Mouse (Mus musculus) embryonic facial prominence, embryonic 14.5 days (tissue): ENCODE measurements around the gene Acly. TPM values are rescaled to one million over a fixed set of nuclear protein-coding genes. Genes with fewer than 3 reads are reported as not detected.
A peak's percentile ranks its signal among the peaks of the same experiment; 100 is the strongest.

Source experiments
- ATAC-seq: fragments of 200-750 bp; cut with Nextera tagmentation; 2 replicates; pipeline ENCODE4 v1.8.0; 2017; ENCODE audit warnings: low read depth, moderate number of reproducible peaks, moderate TSS enrichment
- DNase-seq: peaks from one replicate; pipeline ENCODE4 v3.0.0-alpha.2; 2015; ENCODE audit warnings: low spot score
- H3K27ac ChIP-seq: fragments of 300-500 bp; sonication (generic); replicated peaks from 2 replicates; pipeline ENCODE4 v1.5.1; 2014; ENCODE audit warnings: low read depth, mild to moderate bottlenecking, low read length, moderate library complexity
- H3K27me3 ChIP-seq: fragments of 300-500 bp; sonication (generic); replicated peaks from 2 replicates; pipeline ENCODE4 v1.6.1; 2014; ENCODE audit warnings: low read length; ENCODE audit not compliant: control insufficient read depth, insufficient read depth
- H3K36me3 ChIP-seq: fragments of 300-500 bp; sonication (generic); 2 replicates; pipeline ENCODE4 v1.6.1; 2014; ENCODE audit warnings: low read length, mixed read lengths; ENCODE audit not compliant: control insufficient read depth, insufficient read depth
- H3K4me1 ChIP-seq: fragments of 300-500 bp; sonication (generic); 2 replicates; pipeline ENCODE4 v1.6.1; 2014; ENCODE audit warnings: antibody characterized with exemption, low read length; ENCODE audit not compliant: control insufficient read depth, insufficient read depth
- H3K4me2 ChIP-seq: fragments of 300-500 bp; sonication (generic); 2 replicates; pipeline ENCODE4 v1.6.1; 2014; ENCODE audit warnings: low read depth, mild to moderate bottlenecking, low read length, moderate library complexity, mixed read lengths
- H3K4me3 ChIP-seq: fragments of 300-500 bp; sonication (generic); 2 replicates; pipeline ENCODE4 v1.5.1; 2014; ENCODE audit warnings: low read depth, mild to moderate bottlenecking, low read length
- H3K9ac ChIP-seq: fragments of 300-500 bp; sonication (generic); 2 replicates; pipeline ENCODE4 v1.6.1; 2014; ENCODE audit warnings: low read depth, mild to moderate bottlenecking, low read length, moderate library complexity, mixed read lengths
- H3K9me3 ChIP-seq: fragments of 300-500 bp; sonication (generic); 2 replicates; pipeline ENCODE4 v1.6.1; 2016; ENCODE audit warnings: low read length; ENCODE audit not compliant: control insufficient read depth
- WGBS: fragments of 180-500 bp; shearing (Covaris S2); extraction: QIAGEN DNeasy Blood & Tissue Kit; methylation state at CpG from one replicate; pipeline ENCODE4 v1.1.7; 2014; 5-methylcytosine and 5-hydroxymethylcytosine counted together
- polyA plus RNA-seq: library from polyadenylated mRNA; unstranded; fragments of >200 nt; fragmentation: Nextera tagmentation; extraction: Ambion mirVana; gene quantifications from 2 replicates; pipeline ENCODE4 v1.2.1, GENCODE M21; 2014

Gene Acly
- polyA plus RNA-seq, 1 experiment from 2014 or later: 114 TPM

DNA sequence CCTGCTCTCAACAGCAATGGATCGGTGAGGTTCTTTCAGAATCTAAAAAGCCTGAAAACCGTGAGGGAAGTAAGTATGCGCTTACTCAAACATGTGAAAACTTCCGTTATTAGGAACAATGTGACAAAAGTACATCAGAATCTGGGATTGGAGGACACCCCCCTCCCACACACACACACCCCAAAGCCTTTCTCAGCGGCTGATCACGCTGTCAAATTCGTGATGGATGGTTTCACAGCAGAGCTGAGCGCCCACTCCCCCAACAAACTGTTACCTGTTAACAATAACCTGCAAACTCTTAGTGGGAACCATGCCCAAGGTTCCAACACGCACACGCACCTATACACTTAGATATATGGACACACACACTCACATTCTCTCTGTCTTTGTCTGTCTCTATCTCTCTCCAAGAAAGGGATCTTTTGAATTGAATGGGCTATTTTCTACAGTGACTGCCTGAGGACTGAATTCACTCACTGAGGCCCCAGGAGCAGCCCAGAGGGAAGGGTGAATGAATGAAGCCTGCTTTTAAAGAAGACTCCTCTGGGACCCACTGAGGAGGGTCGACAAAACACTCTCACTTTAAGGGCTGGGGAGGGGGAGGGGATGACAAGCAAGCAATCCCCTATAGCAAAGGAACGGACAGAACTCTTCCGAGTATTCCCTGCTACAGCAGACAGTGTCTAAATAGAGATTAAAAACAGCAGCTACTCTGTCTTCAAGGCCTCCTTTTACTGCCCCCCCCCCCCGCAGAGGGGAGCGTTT, 1.6 kb downstream of the Acly start:
- H3K4me3 ChIP-seq: peak overlapping the region; percentile 62
- peak overlapping the region; percentile 82 for H3K4me2 ChIP-seq
- no peak for DNase-seq
- 12% methylated on average over 15 of the region's 15 CpGs for WGBS
- H3K9ac ChIP-seq: peak overlapping the region; percentile 73
- peaks cover 29% of the 10 kb centered on the region for H3K36me3 ChIP-seq
- H3K4me1 ChIP-seq: peaks cover 24% of the 10 kb centered on the region
- H3K27ac ChIP-seq: no peak overlapping the region
- no peaks in the 10 kb centered on the region for H3K9me3 ChIP-seq
- no peak for ATAC-seq
- H3K27me3 ChIP-seq: no peaks in the 10 kb centered on the region

DNA sequence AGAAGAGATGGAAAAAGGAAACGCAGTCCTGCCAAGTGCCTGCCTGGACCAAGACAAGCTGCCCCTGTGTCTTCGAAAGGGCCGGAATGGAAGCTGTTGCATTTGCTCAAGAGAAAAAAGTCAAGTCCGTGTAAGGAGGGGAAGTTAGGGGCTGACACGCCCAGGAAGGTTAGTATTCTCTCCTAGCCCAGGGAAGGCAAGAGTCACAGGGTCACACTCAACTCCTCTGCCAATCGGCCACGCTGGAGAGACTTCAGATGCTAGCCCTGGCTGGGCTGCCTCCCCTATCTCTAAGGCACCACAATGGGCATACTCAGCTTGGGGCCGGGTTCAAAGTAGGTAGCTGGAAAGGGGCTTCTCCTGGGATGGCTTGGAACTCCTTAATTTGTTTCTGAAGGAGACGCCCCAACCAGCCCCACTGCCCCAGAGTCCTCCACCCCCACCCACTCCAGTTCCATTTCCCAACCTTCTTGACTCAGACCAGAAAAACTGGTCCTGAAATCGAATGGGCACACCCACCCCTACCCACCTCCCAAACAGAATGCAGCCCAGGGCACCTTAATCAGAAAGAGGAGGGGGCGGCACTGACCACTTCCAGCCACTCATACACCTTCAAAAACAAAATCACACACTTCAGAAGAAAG, 2.7 kb downstream of the Acly start:
- no peaks in the 10 kb centered on the region for H3K27me3 ChIP-seq
- H3K9me3 ChIP-seq: no peaks in the 10 kb centered on the region
- peak; percentile 12 for DNase-seq
- H3K4me2 ChIP-seq: peak overlapping the region; percentile 82
- H3K36me3 ChIP-seq: peaks cover 41% of the 10 kb centered on the region
- peak overlapping the region; percentile 26; the same call in 1 of the 2 replicates for H3K9ac ChIP-seq
- peak overlapping the region; percentile 46; the same call in 1 of the 2 replicates for H3K27ac ChIP-seq
- H3K4me3 ChIP-seq: peak overlapping the region; percentile 62
- no peak for ATAC-seq
- 41% methylated on average over 11 of the region's 11 CpGs for WGBS
- peaks cover 24% of the 10 kb centered on the region for H3K4me1 ChIP-seq

DNA sequence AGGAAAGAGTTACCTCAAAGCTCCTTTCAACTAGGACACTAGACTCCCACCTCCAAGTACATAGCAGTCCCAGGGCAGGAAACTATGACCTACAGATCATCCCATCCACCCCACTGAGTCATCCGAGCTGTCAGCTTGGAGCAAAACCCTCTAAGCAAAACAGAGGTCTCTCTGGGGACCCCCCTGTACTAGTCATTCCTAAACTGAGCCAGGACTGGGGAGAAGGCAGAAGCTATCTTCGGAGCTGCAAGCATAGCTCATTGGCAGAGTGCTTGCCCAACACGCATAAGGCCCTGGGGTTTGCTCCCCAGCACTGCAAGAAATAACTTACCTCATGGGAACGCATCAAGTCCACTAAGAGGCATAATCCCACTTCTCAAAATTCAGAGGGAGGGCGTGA, 3.4 kb downstream of the Acly start:
- ATAC-seq: no peak
- H3K9me3 ChIP-seq: no peaks in the 10 kb centered on the region
- peaks cover 24% of the 10 kb centered on the region for H3K4me1 ChIP-seq
- no peak overlapping the region for H3K27ac ChIP-seq
- no peak for DNase-seq
- 0 out of 2 replicates have a peak overlapping the region, but pooled peaks have one; percentile 26 for H3K9ac ChIP-seq
- H3K36me3 ChIP-seq: peaks cover 48% of the 10 kb centered on the region
- WGBS: 75% methylated on average over 5 of the region's 5 CpGs
- H3K4me2 ChIP-seq: 0 out of 2 replicates have a peak overlapping the region, but pooled peaks have one; percentile 82
- H3K4me3 ChIP-seq: peak overlapping the region; percentile 1; the same call in 1 of the 2 replicates
- H3K27me3 ChIP-seq: no peaks in the 10 kb centered on the region

DNA sequence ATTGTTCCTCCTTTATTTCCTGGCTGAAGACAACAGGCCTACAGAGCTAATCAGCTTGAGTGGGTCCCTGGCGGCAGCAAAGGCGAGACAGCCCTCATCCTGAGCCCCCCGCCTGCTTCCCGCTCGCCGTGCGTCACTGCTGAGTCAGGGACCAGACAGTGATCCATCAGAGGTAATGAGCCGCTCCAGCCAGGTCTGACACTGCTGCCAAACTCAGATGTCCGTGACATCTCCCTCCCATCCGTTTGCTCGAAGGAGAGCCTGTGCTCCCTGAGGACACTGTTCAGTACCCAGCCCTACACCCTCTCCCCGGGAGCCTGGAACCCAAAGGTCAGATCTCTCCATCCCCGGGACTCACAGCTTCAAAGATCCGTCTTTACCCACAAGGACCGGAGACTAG, 7.0 kb downstream of the Acly start:
- no peak overlapping the region for H3K4me2 ChIP-seq
- H3K4me1 ChIP-seq: peaks cover 16% of the 10 kb centered on the region
- H3K36me3 ChIP-seq: peaks cover 82% of the 10 kb centered on the region
- WGBS: 82% methylated on average over 15 of the region's 15 CpGs
- H3K27me3 ChIP-seq: no peaks in the 10 kb centered on the region
- H3K27ac ChIP-seq: no peak overlapping the region
- no peak overlapping the region for H3K9ac ChIP-seq
- no peaks in the 10 kb centered on the region for H3K9me3 ChIP-seq
- no peak overlapping the region for H3K4me3 ChIP-seq
- no peak for DNase-seq
- ATAC-seq: no peak

DNA sequence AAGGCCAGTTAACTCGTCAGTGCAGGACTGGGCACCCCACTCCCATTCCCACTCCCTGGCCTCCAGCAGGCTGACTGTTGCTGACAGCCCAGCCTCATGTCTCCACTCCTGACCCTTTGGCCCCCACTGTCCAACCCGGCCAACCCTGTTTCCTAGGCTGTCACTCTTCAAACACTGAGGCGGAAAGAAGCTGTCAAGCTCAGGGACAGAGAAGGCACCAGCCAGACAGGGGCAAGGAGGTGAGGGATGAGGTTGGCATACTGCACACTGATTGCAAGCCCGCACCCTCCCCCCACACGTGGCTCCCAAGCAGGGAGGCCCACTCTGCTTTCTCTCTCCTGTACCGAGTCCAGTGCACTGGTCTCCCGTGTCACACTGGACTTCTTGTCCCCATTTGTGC, 8.6 kb downstream of the Acly start:
- H3K27ac ChIP-seq: no peak overlapping the region
- H3K4me3 ChIP-seq: no peak overlapping the region
- H3K9ac ChIP-seq: no peak overlapping the region
- no peaks in the 10 kb centered on the region for H3K4me1 ChIP-seq
- WGBS: 71% methylated on average over 7 of the region's 7 CpGs
- ATAC-seq: no peak
- DNase-seq: no peak
- no peaks in the 10 kb centered on the region for H3K9me3 ChIP-seq
- no peaks in the 10 kb centered on the region for H3K27me3 ChIP-seq
- H3K4me2 ChIP-seq: no peak overlapping the region
- peaks cover 95% of the 10 kb centered on the region for H3K36me3 ChIP-seq

DNA sequence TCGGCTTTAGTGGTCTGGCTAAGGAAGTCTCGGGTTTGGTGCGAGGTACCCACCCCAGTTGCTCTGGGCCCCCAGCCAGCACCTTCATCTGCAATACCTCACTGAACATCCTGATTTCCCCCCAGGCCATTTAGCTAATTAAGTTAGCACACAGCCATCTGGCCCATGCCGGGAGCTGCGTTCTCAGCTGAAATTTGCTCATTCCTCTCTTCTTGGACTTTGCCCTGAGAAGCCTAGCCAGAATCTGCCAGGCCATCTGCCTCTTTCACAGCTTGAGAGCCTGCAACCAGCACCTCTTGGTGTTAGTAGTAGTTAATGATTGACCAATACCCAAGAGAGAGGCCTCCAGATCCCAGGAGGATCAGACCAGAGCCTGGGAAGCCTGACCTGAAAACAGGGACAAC, 9.6 kb downstream of the Acly start:
- no peak overlapping the region for H3K9ac ChIP-seq
- 0 out of 2 replicates have a peak, but pooled peaks have one; percentile 8 for ATAC-seq
- H3K9me3 ChIP-seq: no peaks in the 10 kb centered on the region
- no peak overlapping the region for H3K4me2 ChIP-seq
- no peaks in the 10 kb centered on the region for H3K27me3 ChIP-seq
- DNase-seq: peak; percentile 26
- no peak overlapping the region for H3K27ac ChIP-seq
- WGBS: 57% methylated on average over 5 of the region's 5 CpGs
- no peaks in the 10 kb centered on the region for H3K4me1 ChIP-seq
- peaks cover 99% of the 10 kb centered on the region for H3K36me3 ChIP-seq
- no peak overlapping the region for H3K4me3 ChIP-seq

DNA sequence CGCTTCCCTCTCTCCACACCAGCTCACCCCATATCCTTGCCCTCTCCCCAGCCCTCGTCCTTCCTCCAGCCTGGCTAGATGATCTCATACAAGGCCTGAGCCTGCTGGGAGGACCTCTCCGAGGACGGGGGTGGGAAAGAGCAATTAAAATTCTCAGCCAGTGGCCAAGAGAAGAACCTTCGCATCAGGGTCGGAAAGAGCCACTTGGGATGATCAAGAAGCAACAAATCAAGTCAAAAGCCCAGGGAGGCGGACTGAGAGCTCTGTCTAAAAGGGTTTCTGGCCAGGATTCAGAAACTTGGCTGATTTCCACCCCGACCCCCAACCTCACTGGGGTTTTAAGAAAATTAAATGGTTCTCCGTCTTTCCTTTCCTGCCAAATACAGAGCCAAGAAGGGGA, 11.5 kb downstream of the Acly start:
- H3K4me1 ChIP-seq: no peaks in the 10 kb centered on the region
- H3K9me3 ChIP-seq: no peaks in the 10 kb centered on the region
- no peak for ATAC-seq
- H3K36me3 ChIP-seq: peaks cover 98% of the 10 kb centered on the region
- H3K27me3 ChIP-seq: no peaks in the 10 kb centered on the region
- 71% methylated on average over 9 of the region's 9 CpGs for WGBS
- H3K4me3 ChIP-seq: no peak overlapping the region
- no peak overlapping the region for H3K27ac ChIP-seq
- no peak overlapping the region for H3K4me2 ChIP-seq
- DNase-seq: peak; percentile 57
- H3K9ac ChIP-seq: no peak overlapping the region

DNA sequence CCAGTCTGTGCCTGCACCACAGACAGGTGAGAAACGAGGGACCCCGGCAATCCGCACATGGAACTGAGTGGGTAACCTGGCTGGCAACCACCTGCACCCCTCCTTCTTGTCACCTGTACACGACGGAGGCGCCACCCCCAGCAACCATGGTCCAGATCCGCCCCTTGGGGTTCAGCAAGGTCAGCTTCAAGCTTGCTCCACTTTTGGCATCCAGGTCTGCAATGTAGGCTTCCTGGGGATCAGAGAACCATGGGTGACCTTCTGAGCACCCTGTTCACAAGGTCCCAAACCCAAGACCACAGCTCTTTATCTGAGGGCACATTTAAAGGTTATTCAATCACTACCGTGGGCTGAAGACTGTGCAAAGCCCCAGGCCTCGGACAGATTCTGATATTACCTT, 12.0 kb downstream of the Acly start:
- ATAC-seq (no peak), DNase-seq (no peak)
- Histone ChIP-seq H3K27me3 (no peaks in the 10 kb centered on the region), H3K4me1 (no peaks in the 10 kb centered on the region), H3K4me2 (no peak overlapping the region), H3K4me3 (no peak overlapping the region), H3K36me3 (peaks cover 98% of the 10 kb centered on the region), H3K27ac (no peak overlapping the region), H3K9me3 (no peaks in the 10 kb centered on the region), H3K9ac (no peak overlapping the region)
- 90% methylated on average over 9 of the region's 9 CpGs for WGBS
